Mouse (Mus musculus) left cerebral cortex, adult 18-20 months (tissue): Measurements from ENCODE around the gene Dmrt1. TPM values are rescaled to one million over a fixed set of nuclear protein-coding genes. Genes with fewer than 3 reads are reported as not detected.

ENCODE experiments used
- DNase-seq, 2 experiments: peaks; one replicate each; pipeline ENCODE4 v3.0.0; 2021 to 2022; ENCODE audit warnings: low spot score in 2 of 2, mixed read lengths in 1 of 2
- total RNA-seq, 2 experiments: library from RNA; stranded (reverse); gene quantifications; 2 replicates each; pipeline ENCODE4 v1.2.3; 2021

Gene Dmrt1
- total RNA-seq, 2 experiments from 2014 or later, result not detected

GRCm38 (mm10) chr19:25564430-25564829 lies 59.0 kb downstream of the Dmrt1 start:
- no peak for DNase-seq

DNA sequence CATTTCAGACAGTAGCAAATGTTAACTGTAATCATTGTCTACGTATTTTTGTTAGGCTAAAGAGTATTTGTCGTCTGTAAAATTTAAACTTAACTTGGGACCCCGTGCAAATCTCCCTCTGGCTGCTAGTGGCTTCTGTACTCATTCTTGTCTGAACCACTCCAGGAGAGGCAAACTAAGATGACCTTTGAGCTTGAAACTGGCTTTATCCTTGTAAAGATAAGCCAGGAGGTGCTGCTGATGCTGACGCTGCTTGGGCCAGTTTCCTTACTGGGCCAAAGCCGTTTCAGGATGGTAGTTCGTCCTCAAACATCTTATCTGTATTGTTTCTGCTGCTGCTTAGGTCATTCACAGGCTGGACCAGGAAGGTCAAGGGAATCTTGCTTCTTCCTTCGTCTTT lies 64.4 kb downstream of the Dmrt1 start:
- no peak for DNase-seq

DNA sequence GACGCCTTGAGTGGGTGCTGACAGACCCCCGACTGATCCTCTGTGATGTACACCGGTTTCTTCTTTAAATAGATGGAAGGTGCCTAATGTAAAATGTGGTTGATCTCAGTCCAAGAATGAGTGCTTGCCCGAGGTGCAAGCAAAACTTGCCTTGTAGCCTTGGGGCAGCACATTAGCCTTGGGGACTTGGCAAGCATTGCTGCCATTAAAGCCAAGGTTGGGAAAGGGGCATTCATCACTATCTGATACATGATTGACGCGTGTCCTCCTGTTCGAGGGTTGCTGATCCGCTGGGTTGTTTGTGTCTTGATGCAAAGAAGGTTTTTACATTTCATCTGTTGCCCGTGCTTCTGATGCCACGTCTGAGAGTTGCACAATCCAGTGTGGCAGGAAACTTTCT lies 69.0 kb downstream of the Dmrt1 start:
- DNase-seq, result no peak

DNA sequence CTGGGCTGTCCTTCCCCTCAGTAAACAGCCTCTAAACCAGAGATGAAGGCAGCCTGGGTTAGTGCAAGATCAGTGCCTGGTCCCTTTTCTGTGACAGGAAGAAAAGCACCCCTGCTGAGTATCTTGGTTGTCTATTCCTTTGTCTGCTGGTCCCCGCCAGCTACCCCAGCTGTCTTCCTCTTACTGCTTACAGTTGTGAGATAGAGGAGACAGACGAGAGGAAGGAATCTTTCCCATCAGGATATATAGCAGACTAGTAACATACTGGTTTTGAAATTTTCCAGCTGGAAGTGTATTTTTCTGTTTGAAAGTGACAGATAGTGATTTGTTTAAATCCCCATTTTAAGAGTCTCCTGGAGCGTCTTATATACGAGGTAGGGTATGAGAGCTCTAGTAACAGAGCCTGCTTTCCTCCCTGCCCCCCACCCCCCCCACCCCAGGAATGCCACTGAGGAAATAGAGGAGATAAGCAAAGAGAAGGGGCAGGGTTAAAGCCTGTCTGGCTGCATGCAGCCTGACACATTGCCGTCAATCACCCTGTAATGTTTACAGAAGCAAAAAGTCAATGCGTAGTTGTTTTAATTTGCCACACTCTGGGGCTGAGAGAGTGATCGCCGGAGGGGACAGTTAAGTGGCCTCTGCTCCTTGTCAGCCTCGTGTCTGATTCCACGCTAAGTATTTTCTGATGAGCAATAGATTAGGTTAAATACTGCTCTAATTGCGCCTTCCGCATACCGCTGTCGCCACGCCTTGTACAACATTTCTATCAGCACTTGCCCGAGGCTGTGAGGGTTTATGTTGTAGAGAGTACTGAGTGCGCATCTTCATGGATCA lies 69.8 kb downstream of the Dmrt1 start:
- DNase-seq, result no peak

GRCm38 (mm10) chr19:25578358-25578757 lies 72.9 kb downstream of the Dmrt1 start:
- no peak for DNase-seq

- DNase-seq, result no peak
These were observed 74.0 kb downstream of the Dmrt1 start for GRCm38 (mm10) chr19:25579440-25579839.

DNA sequence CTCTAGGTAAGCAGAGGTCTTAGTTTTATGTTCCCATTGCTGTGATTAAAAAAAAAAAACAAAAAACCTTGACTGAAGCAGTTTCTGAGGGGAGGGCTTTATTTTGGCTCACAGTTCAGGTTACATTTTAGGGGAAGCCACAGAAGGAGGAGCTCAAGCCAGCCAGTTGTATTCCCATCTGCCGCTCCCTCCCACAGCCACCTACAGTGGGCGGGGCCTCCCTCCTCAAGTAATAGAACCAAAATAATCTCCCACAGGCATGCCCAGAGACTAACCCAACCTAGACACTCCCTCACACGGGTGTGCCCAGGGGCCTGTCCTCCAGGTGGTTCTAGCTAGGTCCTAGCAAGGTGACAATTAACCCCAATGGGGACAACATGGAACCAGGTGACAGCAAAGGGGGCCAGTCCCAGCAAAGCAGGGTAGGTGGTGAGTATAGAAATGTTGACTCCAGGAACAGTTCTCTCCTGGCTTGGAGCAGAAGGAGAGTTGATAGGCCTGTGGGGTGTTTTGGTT lies 92.4 kb downstream of the Dmrt1 start:
- DNase-seq, result no peak

GRCm38 (mm10) chr19:25598626-25599025 lies 93.2 kb downstream of the Dmrt1 start:
- no peak for DNase-seq

DNA sequence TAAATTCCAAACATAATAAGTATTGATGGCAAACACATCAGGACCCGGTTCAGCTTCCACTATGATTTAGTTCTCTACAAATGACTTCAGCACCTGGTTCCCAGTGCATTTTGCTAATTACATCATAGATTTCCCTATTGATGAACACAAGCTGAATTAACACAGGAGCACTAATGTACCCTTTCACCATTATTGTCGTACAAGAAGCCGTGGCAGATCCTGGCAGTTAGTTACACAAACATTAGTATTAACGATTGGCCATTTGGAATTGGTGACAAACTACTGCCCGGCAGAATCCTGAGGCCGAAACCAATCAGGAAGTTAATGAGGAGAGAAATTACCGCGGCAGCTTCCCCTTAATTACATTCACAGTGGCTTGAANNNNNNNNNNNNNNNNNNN lies 96.5 kb downstream of the Dmrt1 start:
- DNase-seq, result no peak

- DNase-seq, result no peak
These were observed 102.2 kb downstream of the Dmrt1 start for GRCm38 (mm10) chr19:25607461-25608205.

GRCm38 (mm10) chr19:25608206-25608580 lies 102.8 kb downstream of the Dmrt1 start:
- no peak for DNase-seq

DNA sequence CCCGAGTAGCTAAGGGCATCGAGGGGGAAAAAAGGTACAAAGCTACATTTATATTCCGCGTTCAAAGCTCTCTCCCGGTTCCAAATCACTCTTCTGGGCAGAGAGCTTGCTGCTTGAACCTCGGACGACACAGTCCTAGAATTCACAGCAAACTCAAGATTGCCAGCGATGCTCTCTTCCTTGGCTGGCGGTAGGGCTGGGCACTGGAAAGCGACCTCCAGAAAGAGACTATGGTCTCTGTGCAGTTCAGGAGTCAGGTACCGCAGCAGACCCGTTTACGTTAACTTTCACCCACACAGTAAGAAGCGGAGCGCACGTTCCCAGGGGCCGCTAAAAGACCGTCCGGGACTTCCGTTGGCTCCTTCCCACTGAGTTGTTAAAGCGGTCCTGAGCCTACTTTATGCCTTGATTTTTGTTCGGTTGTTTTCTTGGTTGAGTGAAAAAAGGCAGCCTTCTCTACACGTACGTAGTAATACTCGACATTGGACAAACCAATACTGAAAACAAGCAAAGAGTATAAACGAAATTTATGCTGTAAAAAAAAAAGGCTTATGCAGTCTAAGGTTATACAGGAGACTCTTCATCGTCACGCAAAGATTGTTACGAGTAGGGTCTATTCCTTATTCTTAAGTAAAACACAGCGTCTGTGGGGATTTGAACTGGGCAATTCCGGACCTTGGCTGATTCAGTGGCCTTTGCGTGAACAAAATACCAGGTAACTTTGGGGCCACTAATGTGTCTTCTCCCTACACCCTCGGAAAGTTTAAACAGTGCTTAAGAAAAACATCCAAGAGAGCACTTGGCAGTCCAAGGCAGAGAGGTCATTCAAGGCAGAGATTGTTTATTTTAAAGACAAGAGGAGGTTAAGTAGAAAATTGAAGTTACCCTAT lies 103.8 kb downstream of the Dmrt1 start:
- no peak for DNase-seq

- no peak for DNase-seq
These were observed 104.6 kb downstream of the Dmrt1 start, which contains the start of gene Dmrt3 for GRCm38 (mm10) chr19:25610015-25610410. Dmrt3 (plus strand) TSS chr19:25610301.

- DNase-seq, result no peak
These were observed 105.1 kb downstream of the Dmrt1 start for GRCm38 (mm10) chr19:25610411-25611111.

DNA sequence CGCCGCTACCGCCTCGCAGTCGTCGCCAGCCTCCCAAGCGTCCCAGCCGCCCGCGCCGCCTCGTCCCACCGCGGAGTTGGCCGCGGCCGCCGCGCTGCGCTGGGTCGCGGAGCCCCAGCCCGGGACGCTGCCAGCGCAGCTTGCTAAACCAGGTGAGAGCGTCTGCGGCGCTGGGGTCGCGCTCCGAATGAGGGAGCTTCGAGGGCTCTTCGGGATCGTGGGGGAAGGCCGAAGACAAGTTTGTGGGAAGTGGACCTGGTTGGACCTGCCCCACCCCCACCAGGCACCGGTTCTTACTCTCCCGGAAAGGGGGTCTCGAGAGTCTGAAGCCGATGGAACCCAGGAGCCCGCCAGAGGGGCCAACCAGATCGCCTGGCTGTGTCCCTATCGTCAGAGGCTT lies 105.7 kb downstream of the Dmrt1 start:
- no peak for DNase-seq

- DNase-seq, result no peak
These were observed 106.7 kb downstream of the Dmrt1 start for GRCm38 (mm10) chr19:25611876-25612805.

DNA sequence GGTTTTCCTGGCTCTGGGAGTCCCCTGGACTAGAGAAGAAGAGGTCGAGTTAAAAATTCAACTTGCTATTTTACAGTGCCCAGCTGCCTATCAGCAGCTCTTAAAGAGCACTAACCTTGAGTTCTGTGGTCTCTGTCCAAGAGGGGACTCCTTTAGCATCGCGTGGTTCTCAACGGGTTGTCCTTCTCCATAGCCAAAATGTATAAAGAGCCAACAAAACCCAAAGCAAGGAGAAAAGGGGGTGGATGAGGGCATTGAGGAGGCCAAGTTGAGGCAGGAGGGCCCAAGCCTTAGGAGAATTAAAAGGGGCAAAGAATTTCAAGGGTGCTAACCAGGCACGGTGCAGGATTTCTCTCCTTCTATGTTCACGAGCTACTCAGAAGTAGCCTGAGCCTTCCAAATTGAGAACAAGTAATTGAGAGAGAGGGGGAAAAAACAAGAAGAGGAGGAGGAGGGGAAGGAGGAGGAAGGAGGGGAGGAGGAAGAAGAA lies 107.4 kb downstream of the Dmrt1 start:
- no peak for DNase-seq

DNA sequence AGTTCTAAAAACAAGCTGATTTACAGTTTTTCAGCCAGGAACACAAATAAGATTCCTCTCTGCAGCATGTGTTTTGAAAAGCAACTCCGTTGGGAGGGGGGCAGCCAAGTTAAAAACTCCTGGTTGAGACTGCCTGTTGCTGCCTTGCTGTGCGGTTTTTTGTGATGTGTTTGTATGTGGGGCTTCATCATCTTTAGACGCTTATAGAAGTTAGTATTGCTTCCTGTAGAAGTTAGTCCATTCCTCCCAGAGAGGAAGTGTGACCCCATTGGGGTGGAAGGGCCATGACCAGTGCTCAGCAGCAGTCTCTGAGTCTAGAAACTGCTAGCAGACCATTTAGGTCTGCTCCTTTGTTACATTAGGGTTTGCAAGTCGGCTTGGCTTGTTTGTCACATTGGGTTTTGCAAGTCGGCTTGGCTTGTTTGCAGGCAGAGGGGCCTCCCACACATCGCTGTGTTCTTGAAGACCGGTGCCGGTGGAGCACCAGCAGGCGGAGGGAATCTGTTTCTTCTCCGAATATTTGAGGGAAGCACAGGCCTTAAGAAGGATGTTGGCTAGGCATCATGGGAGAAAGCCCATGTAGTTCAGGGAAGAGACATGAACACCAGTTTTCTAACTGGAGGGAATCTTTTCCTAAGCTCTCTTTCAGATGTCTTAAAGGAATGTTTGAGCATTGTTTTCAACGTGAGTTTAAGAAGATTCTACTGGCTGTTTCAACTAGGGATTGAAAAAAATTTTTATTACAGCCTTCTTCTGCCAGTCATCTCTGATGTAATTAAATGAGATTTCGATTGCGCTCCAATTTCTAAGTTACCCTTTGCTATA lies 108.3 kb downstream of the Dmrt1 start:
- no peak for DNase-seq
